Mouse (Mus musculus) MEL (cell line): ENCODE data around the gene Slc4a2.

Experiments
- CTCF ChIP-seq, 3 experiments: IDR thresholded peaks in 2 of 3; conservative IDR thresholded peaks in 1 of 3; 2 replicates each; pipeline ENCODE4 v1.5.1; 2011 to 2012; ENCODE audit warnings: low read length in 3 of 3, low read depth in 2 of 3, mild to moderate bottlenecking in 2 of 3, improper control_type of control experiment in 1 of 3, inconsistent platforms in 1 of 3, mixed read lengths in 1 of 3, moderate library complexity in 1 of 3; ENCODE audit not compliant: control insufficient read depth in 1 of 3, insufficient read depth in 1 of 3, poor library complexity in 1 of 3, severe bottlenecking in 1 of 3
- E2F4 ChIP-seq: IDR thresholded peaks from 2 replicates; pipeline ENCODE4 v1.6.1; 2011; ENCODE audit warnings: low read depth, low read length, improper control_type of control experiment, borderline replicate concordance
- KAT2A ChIP-seq: conservative IDR thresholded peaks from 2 replicates; pipeline ENCODE4 v1.6.1; 2012; ENCODE audit warnings: low read depth, low read length, improper control_type of control experiment, inconsistent platforms
- POLR2A ChIP-seq, 2 experiments: IDR thresholded peaks; 2 replicates each; pipeline ENCODE4 v1.6.1; 2011 to 2012; ENCODE audit warnings: low read length in 2 of 2, mild to moderate bottlenecking in 2 of 2, control low read depth in 1 of 2, improper control_type of control experiment in 1 of 2, low read depth in 1 of 2, moderate library complexity in 1 of 2; ENCODE audit not compliant: control insufficient read depth in 1 of 2, insufficient read depth in 1 of 2, poor library complexity in 1 of 2
- RCOR1 ChIP-seq: IDR thresholded peaks from 2 replicates; pipeline ENCODE4 v1.6.1; 2012; ENCODE audit warnings: low read depth, mild to moderate bottlenecking, inconsistent platforms, low read length, improper control_type of control experiment
- USF1 ChIP-seq: IDR thresholded peaks from 2 replicates; pipeline ENCODE4 v1.6.1; 2014; ENCODE audit warnings: low read depth, mild to moderate bottlenecking, inconsistent platforms, low read length, improper control_type of control experiment, moderate library complexity

GRCm38 (mm10) chr5:24381486-24381885, 42.2 kb upstream of the Slc4a2 start:
- TF ChIP-seq CTCF (IDR thresholded peaks at IDR 0.05 in 2 of 3, conservative IDR thresholded peaks at IDR 0.05 in 1 of 3; ENCODE audit: control insufficient read depth in 1 of 3, insufficient read depth in 1 of 3, low read depth in 2 of 3, low read length in 3 of 3, poor library complexity in 1 of 3, severe bottlenecking in 1 of 3) (no peak), POLR2A (IDR thresholded peaks at IDR 0.05; ENCODE audit: control insufficient read depth in 1 of 2, insufficient read depth in 1 of 2, low read depth in 1 of 2, low read length in 2 of 2, poor library complexity in 1 of 2) (no peak), USF1 (no peak), RCOR1 (no peak), KAT2A (no peak), E2F4 (peak; percentile 31; the same call in 1 of the 2 replicates)
